Mouse (Mus musculus) frontal cortex, adult 2 months (tissue): ENCODE results near the gene Nr3c2. TPM values are rescaled to one million over a fixed set of nuclear protein-coding genes. Genes with fewer than 3 reads are reported as not detected.

Source experiments
- DNase-seq, 2 experiments: peaks; one replicate each; pipeline ENCODE4 v3.0.0; 2022; ENCODE audit warnings: low spot score in 1 of 2; ENCODE audit errors: extremely low spot score in 1 of 2
- polyA plus RNA-seq: library from polyadenylated mRNA; depleted of rRNA; stranded (reverse); fragments of >200 nt; gene quantifications from 2 replicates; pipeline ENCODE4 v1.2.3, GENCODE M21; 2012

Gene Nr3c2
- polyA plus RNA-seq, 1 experiment, result 16.6 TPM

DNA sequence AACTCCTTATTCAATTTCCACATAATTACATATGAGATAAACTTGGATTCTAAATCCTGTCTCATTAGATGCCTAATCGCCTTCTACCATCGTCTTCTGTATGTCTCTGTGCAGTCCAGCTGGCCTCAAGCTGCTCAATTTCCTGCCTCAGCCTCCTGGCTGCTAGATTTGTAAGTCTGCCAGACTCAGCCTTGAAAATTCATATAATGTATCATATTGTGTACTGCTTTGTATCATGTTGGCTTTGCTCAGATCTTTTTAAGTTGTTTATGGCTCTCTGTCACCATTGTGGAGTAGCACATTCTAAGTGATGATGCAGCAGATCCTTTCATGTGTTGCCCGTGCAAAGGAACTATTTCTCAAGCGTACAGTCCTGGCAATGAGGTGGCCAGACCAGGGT is 71.9 kb downstream of the Nr3c2 start:
- DNase-seq, result no peak

DNA sequence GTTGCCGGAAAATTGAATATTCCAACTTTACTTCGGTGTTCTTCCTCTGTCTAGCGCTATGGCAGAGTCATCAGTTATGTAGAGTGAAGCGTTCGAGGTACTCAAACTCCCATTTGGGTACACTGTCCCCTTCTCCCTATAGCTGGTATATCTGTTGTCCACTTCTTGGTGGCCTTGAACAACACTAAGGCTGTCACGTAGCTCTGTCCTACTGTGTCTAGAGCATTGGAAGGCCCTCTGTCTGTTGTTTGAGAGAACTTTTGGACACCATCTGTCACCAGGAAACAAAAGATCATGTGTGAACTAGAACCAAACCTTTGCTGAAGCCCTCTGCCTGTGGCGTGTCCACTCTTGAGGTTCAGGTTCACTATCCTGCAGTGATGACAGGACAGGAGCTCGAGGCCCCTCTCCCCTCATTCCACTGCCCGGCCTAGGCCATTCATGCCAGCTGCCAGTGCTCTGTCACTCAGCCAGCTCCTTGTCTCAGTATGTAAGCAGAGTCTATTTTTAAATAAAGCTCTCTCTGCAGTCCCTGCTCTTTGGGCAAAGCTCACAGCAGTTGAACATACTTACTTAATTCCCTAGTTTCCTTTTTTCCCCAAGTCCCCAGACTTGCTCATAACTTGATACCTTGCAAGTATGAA is 72.6 kb downstream of the Nr3c2 start:
- no peak for DNase-seq

DNA sequence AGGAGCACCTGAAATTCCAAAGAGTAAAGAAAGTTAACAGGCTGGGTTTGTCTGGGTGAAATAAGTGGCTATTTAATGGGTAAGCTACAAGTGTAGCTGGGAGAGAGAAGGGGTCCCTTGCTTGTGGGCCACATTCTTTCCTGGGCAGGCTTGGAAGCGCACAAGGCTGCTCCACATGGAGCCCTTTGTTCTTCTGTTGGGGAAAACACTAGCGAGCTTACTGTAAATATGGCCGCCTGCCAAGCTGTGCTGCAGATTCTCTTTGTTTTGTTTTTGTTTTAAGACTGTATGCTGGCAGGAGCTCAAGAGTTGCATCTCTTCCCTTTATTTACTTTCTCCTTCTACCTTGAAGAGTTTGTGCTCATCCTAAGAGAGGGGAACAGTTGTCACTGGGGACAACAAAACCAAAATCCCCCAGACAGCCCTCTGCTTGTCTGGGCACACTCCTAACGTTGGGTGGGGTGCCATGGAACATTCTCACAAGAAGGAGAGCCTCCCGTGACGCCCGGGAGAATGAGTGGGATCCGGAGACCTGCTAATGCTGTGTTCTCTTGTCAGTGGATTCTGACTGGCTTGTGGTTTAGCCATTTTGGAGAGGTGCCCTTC is 73.8 kb downstream of the Nr3c2 start:
- peak in 1 of 2 experiments; percentile 20 for DNase-seq

GRCm38 (mm10) chr8:76977907-76978306 is 78.7 kb downstream of the Nr3c2 start:
- DNase-seq, result no peak

DNA sequence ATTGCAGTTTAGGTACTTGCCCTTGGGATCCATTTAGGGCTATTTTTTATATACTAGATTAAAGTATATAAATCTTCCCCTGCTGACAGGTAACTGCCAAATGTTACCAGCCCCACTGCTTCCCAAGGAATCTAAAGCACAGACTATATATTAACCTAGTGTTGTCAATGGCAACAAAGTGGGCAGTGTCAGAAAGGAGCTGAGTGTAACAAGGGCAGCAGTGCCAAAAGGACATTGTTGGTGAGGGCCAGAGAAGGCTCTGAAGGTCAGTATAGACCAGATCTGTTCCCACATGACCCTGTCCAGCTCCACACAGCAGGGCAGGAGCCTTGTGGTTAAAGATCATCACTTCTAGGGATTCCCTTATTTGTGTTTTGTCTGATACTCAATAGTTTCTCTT is 84.8 kb downstream of the Nr3c2 start:
- DNase-seq, result no peak

DNA sequence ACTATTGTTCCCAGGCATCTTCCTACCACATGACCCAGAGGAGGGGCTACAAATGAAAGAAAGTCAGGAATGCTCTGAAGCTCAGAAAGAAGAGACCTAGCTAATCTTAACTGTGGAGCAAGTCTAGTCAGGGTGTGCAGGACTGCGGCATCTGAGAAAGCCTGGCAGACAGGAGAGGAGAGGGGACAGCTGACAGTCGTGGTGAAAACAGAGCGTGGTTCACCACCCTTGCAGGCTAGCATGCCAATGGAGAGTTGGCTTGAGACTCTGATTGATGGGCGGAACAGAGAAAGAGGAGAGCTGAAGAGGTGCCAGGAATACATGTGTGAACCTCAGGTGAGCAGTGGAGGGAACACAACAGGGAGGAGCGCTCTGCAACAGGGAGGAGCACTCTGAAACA is 85.6 kb downstream of the Nr3c2 start:
- no peak for DNase-seq

- no peak for DNase-seq
These were observed 88.6 kb downstream of the Nr3c2 start for GRCm38 (mm10) chr8:76987876-76988275.

GRCm38 (mm10) chr8:76998276-76998675 is 99.0 kb downstream of the Nr3c2 start:
- DNase-seq, result no peak

GRCm38 (mm10) chr8:77009425-77009824 is 110.2 kb downstream of the Nr3c2 start:
- no peak for DNase-seq

GRCm38 (mm10) chr8:77011985-77012384 is 112.7 kb downstream of the Nr3c2 start:
- no peak for DNase-seq

DNA sequence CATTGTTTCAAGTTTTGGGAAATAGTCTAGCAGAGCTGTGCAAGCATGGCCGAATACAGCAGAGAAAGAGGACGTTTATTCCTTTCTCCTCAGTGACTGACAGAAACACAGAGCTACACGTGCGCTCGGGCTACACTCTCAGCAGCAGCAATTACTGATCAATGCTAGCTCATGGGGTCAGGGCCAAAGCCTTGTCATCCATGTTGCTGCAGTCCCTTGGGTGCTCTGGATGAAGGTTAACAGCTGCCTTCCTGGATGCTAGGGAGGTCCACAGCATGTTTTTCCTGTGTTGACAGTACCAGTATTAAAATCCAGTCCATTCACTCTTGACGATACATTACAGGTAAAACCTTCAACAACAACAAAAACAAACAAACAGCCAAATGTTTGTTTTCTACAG is 113.4 kb downstream of the Nr3c2 start:
- DNase-seq, result no peak

- DNase-seq, result no peak
These were observed 117.5 kb downstream of the Nr3c2 start for GRCm38 (mm10) chr8:77016713-77017112.

DNA sequence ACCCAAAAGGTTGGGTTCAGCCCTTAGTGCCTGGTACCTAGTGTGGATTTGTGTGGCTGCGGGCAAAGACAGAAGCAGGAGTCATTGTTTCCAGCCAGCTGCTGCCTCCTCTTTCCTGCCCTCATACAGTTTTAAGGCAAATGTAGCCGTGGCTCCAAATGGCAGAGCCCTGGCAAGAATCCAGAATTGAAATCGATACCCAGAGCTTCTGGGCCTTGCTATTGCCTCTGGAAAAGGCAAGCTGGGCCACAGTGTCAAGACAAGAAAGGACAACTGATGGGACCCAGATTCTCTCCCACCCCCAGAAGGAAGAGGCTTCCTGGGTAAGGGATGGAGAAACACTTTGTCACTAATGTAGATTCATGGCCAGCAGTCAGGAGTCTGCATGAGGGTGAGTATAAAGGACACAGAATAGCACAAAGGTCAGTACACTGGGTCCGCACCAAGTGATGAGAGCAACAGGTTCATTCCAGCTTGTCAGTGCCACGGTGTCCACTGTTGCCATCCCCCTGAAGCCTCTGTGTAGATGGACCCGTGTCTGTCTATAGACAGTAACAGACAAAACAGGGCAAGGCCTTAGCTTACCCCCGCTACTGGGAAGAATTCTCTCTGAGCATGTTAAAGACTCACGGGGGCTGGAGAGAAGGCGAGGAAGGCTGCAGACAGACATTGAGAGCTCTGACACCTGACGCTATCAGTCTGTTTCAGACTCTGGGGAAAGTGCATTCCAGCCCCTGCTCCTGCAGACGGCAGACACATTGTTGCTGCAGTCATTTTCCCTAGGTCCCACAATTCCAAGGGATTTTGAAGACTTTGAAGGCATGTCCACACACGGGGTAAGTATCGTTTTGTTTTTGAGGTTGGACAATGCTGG is 124.8 kb downstream of the Nr3c2 start:
- DNase-seq, result no peak

DNA sequence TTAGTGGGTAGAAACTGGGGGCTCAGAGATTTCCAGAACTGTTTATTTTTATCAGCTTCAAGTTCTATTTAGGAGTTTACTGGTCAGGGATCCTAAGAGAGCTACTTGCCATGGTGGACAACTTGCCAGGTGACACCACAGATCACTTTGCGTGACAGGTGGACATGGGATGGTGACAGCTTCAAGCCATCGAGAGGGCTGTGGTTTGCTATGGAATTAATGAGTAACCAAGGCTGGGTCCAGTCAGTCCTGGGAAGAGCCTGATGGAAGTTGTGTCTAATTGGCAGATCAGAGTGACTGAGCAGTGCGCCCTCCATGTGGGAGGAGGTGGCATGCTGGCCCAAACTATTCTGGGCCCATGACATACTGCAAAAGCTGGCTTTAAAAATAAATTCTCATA is 132.0 kb downstream of the Nr3c2 start:
- DNase-seq, result no peak

DNA sequence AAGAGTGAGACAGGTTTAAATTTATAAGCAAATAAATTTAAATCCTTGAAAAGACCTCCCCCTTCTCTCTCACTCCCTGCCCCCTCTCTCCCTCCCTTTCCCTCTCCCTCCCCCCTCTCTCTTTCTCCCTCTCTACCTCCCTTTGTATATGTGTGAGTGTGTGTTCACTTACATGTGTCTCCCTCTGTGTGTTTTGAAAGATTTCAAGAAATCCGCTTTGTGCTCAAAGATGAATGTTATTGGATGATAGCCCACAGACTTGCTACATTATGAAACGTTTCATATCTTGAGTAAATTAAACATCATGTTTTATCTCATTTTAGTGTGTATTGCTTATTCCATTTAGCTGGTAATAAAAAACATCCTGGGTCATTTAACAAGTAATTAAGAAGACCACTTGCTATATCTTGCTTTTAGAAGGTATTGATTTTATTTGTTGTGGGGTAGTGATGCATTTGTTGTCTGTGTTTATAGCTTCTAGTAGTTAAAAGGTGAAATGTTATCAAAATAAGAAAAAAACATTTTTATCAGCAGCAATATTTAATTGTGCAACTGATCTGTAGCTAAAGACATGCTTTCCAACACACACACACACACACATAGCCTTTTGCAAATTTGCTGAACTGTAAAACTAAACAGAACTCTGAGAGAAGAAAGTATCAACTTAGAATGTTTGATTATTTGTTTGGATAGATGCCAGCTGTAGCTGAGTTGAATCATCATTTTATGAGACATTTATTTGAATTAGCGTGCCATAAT is 134.6 kb downstream of the Nr3c2 start:
- no peak for DNase-seq

DNA sequence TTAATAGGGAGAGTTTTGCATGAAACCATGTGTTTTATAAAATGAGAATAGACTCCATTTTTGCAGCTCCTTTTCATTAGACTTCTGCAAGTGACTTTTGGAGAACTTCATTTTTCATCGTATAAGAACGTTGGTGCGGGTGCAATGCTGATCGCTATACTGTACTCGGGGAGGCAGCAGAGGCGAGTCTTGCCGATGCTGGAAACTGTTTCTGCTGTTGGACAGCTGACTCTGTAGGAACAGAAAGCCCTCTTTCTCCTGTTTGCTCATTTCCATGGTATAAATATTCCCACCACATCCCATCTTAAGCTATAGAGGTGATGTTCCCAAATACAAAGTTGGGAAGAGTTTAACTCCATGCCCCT is 135.2 kb downstream of the Nr3c2 start:
- no peak for DNase-seq

DNA sequence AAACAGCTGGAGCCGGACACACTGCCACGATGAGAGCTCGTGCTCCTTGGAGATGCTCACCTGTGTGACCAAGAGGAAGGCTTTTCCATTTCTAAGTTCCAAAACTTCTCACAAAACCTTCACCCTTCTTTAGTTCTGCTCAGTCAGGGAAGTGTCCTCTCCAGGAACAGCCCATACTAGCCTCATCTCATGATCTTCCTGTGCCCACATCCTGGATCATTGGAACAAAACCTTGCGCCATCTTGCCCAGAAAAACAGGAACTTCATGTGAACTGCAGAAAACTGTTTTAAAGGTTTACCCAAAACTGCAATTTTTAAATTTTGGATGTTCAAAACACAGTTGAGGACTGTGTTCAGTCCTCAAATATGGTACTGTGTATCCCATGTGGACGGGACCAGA is 142.0 kb downstream of the Nr3c2 start:
- no peak for DNase-seq

DNA sequence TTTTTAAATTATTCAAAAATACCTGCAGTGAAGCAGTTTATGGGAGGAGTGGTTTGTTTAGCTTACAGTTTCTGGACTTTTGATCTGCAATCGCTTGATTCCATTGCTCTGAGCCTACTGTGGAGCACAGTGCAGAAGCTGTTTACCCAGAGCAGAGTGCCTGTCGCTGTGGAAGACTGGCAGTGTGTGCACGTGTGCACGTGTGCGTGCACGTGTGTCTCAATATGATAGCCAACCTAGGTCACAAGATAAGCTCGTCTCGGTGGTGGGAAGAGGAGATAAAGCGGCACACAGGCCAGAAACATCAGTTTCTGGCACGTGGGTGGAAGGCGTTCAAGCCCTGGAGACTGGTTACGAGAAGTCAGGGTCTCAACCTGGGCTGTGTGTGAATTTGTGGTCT is 145.6 kb downstream of the Nr3c2 start:
- DNase-seq, result no peak

DNA sequence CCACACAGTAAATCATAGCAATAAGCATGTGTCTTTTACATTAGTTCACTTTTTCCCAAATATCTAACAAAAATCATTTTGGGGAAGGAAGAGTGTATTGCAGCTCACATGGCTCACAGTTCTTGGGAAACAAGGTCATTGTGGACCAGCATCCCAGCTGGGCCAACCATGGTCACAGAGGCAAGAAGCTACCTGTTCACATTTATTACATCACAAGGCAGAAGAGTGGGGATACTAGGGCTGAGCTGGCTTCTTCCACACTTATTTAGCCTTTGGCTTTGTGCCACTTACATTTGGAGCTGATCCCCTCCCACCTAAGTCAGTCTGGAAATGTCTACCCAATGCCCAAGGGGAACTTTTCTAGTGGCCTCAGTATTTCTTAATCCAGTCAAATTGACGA is 146.5 kb downstream of the Nr3c2 start:
- no peak for DNase-seq

DNA sequence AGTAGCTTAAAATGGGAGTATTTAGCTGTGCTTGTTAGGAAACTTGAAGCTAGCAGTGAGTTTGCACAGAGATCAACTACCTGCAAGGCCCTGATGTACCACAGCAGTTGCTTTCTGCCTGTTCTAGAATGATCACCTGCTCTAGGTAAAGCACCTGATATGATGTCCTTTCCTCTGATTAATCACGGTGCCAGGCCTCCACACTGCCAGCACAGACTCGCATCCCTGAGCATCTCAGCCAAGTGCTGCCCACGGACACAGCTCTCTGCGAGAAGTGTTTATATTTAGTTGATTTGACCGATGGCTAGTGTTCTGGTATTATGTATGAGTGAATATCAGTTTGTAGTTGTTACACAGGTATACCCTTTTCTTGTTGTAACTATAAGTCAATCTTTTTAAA is 147.0 kb downstream of the Nr3c2 start:
- DNase-seq, result peak in 1 of 2 experiments; percentile 19

GRCm38 (mm10) chr8:77046731-77047130 is 147.5 kb downstream of the Nr3c2 start:
- DNase-seq, result no peak
